Mouse (Mus musculus) layer of hippocampus, postnatal 10 days (tissue): ENCODE measurements at regions not wholly inside any gene's neighbourhood (a gene's known extent, or its start where the extent isn't known, plus 50 kb on each side); places are given as distances from the start of the nearest gene placed in this dataset.

Source experiments
- DNase-seq, 2 experiments: peaks; one replicate each; pipeline ENCODE4 v3.0.0; 2021; ENCODE audit warnings: low spot score in 2 of 2

DNA sequence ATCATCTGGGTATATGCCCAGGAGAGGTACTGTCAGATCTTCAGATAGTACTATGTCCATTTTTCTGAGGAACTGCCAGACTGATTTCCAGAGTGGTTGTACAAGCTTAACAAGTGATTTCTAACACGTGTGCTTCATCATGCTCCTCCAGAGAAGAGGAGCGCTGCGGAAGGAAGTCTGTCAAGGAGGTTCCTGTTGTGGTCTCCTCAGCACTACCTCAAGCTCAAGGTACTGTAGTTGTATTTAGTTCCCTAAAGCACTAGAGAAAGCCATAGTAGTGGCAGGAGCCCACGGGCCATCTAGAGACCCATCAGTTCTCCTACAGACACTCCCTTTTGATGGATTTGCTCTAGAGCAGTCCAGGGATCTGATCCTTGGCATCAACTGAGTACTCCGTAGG is 459.3 kb downstream of the Pik3r1 start:
- DNase-seq: no peak

- DNase-seq: no peak
Observed at GRCm38 (mm10) chr13:101305695-101306413, 462.2 kb downstream of the Pik3r1 start.

DNA sequence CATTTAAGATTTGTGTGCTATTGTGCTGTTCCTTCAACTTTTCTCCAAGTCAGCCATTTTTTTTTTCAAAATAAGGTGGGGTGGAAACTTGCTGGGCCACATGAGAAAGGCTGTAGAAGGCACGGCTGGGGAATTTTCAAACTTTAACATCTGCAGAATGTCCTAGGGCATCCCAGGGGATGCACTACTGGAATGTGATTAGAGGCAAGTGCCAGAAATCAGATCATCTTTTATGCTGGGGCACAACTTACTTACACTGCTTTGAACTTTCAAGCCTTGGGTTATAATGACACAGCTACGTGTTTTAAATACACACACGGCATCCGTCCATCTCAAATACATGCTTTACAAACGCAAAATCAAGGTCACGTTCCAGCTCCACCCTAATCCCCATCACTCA is 463.0 kb downstream of the Pik3r1 start:
- no peak for DNase-seq

DNA sequence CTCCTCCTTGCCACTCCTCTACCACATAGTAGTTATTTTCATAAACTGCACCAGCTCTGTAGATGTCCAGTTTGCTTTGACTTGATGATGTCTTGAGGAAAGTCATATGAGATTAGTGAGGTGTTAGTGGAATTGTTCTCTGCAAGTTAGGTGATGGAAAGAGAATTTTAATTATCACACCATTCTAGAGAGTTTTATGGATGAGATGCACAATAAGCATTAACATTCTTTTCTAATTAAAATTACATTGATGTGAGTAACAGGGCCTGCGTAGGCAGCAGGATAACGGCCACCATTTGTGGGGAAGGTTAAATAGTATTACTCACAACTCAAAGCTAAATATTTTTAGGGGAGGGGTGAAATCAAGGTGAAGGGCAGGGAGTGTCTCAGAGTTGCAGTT is 466.7 kb downstream of the Pik3r1 start:
- DNase-seq: no peak

DNA sequence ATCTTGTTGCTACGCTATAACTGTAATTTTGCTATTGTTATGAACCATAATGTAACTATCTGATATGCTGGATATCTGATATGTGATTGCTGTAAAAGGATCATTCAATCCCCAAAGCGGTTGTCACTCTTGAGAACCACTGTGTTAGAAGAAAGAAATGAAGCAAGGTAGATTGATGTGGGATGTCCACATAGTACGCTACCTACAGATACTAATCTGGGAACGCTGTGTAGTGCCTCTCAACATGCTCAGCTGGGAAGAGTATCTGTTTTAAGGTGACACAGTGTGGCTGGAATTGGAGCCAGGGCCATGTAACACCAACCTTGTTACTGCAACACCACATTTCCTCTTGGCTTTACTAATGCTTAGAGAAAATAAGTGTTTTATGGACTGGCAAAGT is 456.2 kb upstream of the Slc30a5 start:
- no peak for DNase-seq

- no peak for DNase-seq
Observed at GRCm38 (mm10) chr13:101287131-101287530, 453.9 kb upstream of the Slc30a5 start.

DNA sequence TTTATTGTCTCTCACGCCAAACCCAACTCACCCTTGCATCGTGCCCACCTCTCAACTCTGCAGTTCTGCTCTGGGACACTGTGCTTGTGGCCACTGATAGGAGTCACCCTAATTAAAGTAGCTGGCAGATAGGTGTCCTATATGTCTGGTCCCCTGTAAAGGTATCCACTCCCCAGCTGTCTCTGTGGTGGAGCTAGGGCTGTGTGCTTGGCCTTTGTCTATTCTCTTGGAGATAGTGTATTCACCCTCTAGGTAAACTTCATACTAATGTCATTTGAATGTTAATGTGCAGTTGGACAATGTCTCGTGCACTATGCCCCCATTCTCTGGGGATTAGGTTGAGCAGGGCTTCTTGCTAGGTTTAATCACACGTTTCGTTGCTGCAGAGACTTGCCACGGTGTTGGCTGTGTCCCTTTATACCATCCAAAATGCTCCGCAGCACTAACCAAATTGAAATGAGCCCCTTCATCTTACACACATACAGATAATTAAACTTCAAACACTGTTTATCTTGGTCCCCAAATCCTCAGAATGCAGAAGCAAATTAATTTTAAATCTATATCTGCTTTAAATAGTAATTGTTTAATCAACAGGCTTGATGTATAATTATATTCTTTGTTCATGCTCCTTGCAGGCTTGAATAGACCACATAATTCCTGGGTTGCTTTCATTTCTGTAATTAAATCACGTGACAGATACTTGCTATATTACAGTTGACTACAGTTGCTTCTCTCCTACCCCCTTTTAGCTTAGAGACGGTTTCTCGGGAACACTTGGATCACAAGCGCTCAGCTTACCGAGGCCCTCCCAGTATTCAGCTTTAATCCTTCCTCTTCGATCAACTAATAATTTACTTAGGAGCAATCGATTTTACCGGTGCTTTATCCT is 453.0 kb upstream of the Slc30a5 start:
- no peak for DNase-seq

- DNase-seq: no peak
Observed at GRCm38 (mm10) chr13:101278127-101278526, 444.9 kb upstream of the Slc30a5 start.

GRCm38 (mm10) chr13:101276766-101277165 is 443.5 kb upstream of the Slc30a5 start:
- no peak for DNase-seq

DNA sequence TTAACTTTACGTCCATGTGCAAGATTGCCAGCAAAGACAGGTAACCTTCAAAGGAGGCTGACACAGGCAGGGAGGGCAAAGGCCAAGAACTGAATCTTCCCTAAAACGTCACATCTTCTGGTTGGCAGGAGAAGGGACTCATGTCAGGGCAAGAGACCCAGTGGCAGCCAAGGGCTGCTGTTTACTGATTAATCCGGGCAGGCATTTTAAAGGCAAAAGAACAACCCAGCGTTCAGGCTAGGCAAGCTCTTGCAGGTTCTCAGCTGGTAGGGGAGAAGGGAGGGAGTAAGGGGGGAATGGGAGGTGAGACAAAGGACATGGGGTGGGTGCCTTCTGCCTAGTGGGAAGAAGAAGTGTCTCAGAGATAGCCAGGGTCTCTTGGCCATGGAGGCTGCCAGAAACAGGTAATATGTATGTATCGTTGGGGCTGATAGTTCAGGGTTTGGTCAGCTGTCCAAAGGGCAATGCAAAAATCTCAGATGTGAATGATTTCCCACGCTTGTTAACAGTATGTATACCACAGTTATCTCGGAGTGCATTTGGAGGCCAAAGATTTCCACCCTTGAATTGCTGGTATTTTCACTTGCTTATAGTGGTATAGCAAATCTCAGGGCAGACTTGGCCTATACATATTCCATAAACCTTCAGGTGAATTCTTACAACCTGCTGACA is 441.4 kb upstream of the Slc30a5 start:
- DNase-seq: no peak

- DNase-seq: no peak
Observed at GRCm38 (mm10) chr13:101273321-101273720, 440.1 kb upstream of the Slc30a5 start.

- no peak for DNase-seq
Observed at GRCm38 (mm10) chr13:101253698-101254468, 420.7 kb upstream of the Slc30a5 start.

DNA sequence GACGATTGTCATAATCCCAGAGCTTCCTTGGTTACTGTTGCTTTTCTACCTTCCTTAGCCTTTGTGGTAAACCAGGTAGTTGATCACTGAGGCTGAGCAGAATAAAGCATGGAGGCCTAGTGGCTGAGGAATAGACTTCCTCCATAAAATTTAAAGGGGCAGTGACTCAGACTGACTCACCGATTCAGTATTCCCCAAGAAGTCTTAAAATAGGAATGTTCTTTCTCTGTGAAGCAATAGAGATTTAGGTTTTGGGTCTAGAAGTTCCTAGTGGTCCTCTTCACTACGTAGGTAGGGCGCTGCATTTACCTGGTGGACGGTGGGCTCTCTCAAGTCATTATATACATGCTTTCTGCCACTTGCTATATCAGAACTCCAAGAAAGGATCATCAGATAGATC is 416.1 kb upstream of the Slc30a5 start:
- no peak for DNase-seq

DNA sequence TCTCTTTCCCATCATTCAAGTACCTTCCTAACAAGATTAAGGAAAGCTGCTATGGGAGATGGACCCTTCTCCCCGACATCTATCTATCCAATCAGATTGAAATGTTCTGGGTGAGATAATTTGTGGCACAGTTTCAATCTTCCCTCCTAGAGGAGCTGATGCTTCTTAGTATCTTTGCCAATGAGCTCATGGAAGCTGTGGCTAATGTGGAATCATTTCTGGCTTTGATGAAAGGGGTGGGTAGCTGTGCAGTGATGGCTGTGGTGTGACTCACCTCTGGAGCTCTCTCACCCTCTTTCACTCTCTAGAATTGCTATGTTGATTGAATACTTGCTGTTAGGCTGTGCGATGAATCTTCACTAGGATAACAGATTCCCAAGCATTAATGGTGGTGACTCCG is 411.1 kb upstream of the Slc30a5 start:
- no peak for DNase-seq

DNA sequence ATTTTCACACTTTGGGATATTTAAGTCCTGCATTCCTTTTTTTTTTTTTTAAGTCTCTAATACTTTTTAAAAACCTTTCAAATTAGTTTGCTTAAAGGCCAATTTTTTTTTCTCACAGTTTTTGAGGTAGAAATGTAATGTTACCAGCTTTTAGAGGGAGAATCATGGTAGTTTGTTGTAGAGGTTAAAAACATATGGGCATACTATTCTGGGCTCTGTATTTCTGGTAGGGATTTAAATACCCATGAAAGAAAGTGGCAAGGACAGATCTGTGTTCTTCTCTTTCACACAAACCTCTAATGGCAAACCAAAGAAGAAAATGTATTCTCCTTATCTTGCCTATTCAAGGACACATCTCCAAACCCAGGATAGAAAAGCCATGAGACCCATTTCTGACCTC is 405.6 kb upstream of the Slc30a5 start:
- DNase-seq: no peak

- DNase-seq: no peak
Observed at GRCm38 (mm10) chr13:101237035-101237434, 403.8 kb upstream of the Slc30a5 start.

- no peak for DNase-seq
Observed at GRCm38 (mm10) chr13:101235846-101236245, 402.6 kb upstream of the Slc30a5 start.

- DNase-seq: no peak
Observed at GRCm38 (mm10) chr13:101235110-101235509, 401.9 kb upstream of the Slc30a5 start.

DNA sequence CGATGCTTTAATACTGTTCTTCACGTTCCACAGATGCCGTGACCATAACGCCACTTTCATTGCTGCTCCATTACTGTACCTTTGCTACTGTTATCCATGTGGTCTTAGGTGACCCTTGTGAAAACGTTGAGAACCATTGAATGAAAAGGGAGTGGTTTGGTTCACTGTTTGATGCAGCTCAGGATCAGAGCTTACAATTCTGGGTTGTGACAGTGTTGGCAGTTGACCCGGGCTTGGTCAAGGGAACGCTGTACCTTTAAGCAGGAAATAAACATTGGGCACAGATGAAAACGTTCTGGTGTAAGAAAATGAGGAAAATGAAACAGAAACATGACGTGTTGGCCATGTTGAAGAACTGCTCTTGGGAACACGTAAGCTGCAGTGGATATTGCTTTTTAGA is 401.3 kb upstream of the Slc30a5 start:
- no peak for DNase-seq

DNA sequence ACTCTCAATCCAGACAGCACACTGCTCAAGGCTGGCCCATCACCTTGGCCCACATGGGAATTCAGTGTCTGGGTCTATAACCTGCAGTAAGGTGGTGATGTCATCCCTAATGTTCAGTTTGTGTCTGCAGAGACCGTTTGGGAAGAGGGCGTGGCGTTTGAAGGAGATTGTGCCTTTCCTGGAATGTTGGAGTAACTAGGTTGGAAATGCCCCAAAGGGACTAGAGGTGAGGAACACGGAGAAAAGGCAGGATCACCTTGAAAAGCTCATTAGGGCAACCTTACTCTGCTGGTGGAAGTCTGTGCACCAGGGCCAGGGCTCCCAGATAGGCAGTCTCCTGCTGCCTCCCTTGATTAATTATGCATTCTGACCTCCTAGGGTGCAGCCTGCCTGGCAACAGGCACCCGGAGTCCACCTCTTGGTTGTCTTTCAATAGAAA is 400.6 kb upstream of the Slc30a5 start:
- DNase-seq: peak; percentile 44 to 46

- DNase-seq: peak in 1 of 2 experiments; percentile 54
Observed at GRCm38 (mm10) chr13:101233181-101233842, 400.1 kb upstream of the Slc30a5 start.
